Mouse (Mus musculus) mature B cell (primary cell): ENCODE data around the gene Cela1.

Source experiments
- in situ Hi-C: fragments of 300-500 bp; cut with MboI; formaldehyde crosslinking; loops from 2 replicates; pipeline ENCODE4 v1.14.3; 2019

The Cela1 gene

DNA sequence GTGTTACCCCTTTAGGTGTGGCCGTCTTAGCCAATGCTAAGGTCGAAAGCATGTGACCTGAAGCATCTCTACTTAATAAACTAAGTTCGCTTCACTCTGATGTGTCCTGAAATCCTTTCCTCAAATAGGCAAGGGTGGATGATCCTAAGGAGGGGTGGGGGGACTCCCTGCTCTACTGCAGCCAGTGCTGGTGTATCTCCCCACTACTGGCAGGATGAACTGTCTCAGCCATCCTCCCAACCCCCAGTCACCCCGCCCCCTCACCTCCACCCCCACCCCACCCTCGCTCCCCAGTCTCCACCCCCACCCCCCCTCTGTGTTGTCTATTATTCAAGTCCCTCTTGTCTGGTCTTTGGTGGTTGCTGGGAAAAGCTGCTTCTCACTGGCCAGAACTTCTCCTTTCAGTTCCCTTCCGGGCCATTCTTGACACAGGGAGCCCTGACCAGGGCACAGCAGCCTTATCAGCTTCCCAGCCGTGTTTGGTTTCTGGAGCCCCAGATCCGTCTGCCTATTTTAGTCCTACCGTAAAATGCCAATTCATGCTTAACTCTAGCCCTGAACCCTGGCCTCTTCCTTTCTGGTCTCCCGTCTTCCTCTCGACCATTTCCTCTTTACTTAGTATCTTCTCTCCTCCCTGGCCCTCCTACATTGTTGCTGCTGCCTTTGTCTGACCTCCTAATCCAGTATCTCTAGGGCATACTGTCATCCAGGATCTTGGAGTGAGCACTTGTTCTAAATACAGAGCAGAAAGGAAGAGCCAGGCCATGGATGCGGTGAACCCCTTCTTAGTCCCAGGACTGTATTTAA lies 13.9 kb downstream of the Cela1 start:
- in situ Hi-C loops = loop anchor here (10.0 kb wide), 1 partner anchor 139 kb away; no protein-coding TSS in a partner anchor

DNA sequence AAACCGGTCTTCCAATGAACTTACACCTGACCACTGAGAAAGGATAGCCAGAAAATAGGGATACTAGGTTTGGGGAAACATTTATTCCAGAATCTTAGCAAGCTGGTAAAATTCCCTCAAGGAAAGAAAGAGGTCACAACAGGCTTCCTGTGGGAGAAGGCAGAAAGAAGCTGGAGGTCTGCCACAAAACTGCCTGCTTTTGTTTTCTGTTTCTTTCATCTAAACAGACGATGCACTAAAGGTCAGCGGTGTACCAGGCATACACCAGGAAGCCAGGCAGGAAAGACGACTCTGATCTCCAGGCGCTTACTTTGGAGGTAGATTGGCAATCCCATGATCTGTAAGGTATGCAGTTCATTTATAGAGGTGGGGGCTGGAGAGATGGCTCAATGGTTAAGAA lies 16.9 kb downstream of the Cela1 start:
- in situ Hi-C loops = loop anchor here (10.0 kb wide), 1 partner anchor 136 kb away; no protein-coding TSS in a partner anchor

DNA sequence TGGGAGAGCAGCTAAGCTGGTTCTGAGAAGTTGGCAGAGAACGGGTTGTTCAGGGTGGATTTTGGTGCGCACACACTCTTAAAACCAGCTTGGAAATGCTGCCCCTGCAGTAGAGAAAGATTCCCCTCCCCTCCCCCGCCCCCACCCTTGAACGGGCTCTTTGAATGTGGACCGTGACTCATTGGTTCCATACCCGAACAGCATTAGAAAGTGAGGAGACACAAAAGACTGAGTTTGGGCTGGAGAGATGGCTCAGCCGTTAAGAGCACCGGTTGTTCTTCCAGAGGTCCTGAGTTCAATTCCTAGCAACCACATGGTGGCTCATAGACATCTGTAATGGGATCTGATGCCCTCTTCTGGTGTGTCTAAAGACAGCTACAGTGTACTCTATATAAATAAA lies 17.7 kb downstream of the Cela1 start:
- in situ Hi-C loops = loop anchor here (10.0 kb wide), 1 partner anchor 135 kb away; no protein-coding TSS in a partner anchor

DNA sequence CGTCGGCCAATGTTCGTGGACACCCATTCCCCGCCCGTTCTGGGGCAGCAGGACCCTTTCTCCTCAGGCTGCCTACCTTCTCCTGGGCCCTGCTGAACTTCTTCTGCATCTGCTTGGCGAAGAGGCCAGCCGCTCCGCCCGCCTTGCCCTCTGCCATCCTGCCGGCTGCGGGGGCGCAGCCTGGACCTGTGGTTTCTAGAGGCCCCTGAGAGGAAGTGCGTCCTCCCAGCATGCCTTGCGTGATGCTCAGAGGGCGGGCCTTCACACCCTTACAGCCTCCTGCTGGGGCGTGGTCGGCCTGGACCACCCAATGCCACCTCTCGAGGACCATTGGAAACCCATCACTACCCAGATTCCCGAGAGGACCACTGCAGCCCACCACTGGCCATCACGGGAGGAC lies 18.4 kb downstream of the Cela1 start, which contains the start of gene Bin2:
Bin2 (minus strand) TSS at position 217 of the 400 bp plus-strand sequence.
- in situ Hi-C loops = no loop called here

DNA sequence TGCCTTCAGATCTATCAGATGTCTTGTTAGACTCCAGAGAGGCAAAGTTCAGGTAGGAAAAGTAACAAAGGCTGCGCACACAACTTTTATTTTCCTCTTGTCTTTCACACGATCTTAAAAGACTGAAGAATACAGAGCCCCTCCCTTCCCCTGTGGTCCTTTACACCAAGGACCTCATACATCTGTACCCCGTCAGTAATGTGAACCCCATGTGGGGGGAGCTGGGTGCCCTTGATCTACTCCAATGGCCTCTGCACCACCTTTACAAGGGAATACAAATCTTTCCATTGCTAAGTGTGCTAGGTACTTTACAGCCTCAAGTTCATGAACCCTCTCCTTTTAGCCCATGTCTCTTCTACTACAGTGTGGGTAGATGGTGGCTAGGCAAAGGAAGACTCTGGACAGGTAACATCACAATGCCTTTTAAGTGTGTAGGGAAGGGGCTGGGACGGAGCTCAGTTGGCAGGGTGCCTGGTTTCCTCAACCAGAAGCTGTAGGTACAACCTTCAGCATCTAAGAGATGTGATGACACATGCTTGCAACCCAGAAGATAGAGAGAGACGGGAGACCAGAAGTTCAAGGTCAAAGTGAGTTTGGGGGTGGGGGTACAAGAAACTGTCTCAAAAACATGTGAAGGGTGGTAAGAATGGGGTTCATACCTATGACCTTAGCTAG lies 19.7 kb downstream of the Cela1 start:
- in situ Hi-C loops = no loop called here

DNA sequence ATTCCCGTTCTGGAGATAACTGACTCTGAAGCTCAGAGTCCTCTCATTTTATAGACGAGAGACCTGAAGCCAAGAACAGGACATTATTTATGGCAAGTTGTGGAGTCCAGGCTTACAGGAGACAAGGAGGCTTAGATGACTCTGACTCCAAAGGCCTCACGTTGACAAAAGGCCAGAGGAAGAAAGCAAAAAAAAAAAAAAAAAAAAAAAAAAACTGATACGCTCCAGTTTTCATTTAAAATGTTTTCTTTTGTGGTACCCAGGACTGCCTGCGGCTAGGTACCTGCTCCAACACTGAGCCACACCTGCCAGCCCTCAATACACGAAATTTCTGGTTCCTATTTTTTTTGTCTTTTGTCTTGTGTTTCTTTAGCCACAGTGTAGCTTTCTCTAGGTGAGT lies 20.3 kb downstream of the Cela1 start:
- in situ Hi-C loops = no loop called here

DNA sequence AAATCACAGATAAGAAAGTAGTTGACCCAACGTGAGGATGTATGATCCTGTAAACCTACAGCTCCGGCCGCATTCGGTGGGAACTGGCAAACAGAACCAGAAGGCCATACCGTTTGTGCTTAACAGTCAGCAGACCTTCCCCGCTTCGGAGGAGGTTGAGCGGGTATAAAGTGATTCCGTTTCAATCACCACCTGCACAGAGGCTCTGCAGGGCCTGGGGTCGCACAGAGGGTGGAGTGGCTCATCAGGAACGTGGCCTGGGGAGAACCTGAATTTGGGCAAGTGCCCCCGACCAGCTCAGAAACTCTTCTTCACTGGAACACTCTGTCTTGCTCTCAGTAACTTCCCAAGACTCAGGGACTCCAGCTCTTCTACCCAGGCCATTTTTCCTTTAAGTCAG lies 20.9 kb downstream of the Cela1 start:
- in situ Hi-C loops = no loop called here

DNA sequence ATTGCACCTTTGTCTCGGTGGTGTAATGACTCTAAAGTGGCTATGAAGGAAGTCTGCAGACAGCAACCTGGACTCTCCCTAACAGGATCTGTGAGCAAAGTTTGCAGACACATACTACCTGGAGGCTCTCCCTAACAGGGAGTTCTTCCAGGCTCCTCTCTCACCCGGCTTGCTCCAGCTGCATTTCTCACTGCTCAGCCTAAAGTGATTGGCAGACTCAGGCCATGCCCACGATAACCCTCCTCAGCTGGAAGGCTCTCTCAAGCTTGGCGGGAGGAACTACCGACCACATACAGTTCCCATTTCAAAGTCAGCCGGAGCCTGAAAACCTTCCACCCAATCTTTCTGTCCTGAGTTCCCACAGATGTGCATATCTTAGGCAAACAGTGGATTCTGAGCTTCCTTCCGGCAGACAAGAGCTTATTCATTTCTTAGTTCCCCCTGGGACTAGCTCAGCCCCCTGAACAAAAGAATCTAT lies 21.5 kb downstream of the Cela1 start:
- in situ Hi-C loops = no loop called here

DNA sequence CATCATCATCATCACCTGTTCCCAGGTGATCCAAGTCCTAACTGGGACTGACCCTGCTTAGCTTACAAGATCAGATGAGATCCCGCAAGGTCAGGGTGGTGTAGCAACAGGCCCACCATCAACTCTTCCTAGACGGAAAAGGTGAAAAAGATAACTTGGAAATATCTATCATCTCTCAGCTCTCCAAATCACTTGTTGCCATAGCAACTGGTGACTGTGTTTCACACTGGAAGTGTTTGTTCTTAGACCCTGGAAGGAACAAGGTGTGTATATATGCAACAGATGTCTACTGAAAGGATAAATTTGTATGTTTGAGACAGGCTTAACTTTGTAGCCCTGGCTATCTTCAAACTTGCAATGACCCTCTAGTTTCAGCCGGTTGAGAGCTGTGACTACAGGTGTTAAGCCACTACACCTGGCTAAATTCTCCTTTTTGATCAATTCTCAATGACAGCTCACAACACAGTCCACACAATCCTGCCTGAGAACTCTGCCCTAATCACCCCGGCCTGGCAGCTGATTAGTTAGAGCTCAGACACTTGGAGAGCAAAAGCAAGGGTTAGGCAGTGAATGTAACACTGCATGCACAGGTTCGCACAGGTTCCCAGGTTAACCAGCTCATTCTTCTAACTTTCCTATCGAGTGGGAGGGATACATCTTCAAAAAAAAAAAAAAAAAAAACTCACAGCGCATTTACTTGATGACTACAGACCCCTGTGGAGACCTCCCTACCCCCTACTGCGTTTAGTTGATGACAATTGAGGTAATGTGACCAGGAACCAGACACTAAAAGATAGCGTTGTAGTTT lies 22.1 kb downstream of the Cela1 start:
- in situ Hi-C loops = no loop called here

DNA sequence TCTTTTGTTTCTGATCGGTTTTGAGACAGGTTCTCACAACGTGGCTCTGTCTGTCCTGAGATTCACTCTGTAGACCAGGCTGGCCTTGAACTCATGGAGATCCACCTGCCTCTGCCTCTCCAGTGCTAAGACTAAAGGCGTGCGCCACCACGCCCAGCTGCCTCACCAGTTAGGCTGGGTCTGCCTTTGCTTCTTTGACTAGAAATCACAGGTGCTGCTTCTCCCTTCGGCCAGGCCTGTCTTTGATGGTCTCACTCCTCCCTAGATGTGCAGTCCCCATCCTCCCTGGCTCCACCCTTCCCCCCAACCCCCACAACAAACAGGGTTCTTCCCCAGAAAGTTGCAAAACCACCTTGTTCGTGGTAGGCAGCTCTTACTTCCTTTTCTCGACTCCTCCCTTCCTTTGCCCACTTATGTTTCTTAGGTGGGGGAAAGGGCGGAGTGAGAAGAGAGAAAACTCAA lies 22.9 kb downstream of the Cela1 start:
- in situ Hi-C loops = no loop called here

DNA sequence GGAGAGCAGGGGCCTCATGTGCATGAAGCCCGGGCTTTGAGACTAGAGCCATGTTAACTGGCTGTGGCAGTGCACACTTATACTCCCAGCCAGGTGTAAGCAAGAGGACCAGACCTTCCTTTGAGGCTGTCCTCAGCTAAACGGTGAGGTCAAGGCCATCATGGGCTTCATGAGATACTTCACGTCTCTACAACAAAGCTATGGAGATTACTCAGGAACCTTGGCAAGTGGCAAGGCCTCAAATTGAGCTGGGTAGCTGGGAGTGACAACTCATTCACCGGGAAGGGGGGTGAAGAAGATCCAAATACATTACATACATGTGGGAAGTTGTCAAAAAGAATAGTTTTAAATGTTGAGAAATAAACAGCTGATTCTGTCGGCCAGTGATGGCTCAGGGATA lies 26.9 kb downstream of the Cela1 start:
- in situ Hi-C loops = no loop called here

DNA sequence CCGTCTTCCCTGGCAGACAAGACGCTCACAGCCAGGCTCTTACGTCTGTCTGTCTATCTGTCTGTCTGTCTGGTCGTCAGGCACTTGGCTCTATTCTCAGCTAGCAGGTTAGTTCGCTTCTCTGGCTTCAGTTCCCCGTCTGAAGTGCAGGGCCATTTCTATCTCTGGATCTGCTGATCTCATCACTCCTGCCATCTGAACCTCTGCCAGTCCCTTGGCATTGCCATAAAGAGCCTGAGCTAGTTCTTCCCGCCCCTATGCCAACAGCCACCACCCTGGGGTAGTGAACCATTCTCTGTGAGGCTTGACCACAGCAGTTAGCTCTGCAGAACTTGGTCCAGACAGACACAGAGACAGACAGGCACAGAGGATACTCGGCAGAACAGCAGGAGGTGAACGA lies 27.4 kb downstream of the Cela1 start:
- in situ Hi-C loops = no loop called here

DNA sequence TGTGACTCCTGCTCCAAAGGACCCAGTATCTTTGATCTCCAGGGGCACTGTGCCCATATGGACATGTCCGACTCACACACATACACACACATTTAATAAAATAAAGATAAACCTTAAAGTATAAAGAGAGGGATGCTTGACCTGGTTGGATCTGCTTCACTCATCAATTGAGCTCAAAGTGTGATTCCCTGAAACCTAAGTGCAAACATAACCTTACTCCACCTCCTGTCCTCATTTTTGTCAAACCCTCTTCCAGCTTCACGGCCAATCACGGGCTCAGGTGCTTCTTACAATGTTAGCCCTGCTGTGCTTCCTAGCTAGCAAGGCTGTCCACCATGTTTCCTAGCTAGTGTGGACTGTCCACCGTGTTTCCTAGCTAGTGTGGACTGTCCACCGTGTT lies 32.5 kb downstream of the Cela1 start:
- in situ Hi-C loops = no loop called here

DNA sequence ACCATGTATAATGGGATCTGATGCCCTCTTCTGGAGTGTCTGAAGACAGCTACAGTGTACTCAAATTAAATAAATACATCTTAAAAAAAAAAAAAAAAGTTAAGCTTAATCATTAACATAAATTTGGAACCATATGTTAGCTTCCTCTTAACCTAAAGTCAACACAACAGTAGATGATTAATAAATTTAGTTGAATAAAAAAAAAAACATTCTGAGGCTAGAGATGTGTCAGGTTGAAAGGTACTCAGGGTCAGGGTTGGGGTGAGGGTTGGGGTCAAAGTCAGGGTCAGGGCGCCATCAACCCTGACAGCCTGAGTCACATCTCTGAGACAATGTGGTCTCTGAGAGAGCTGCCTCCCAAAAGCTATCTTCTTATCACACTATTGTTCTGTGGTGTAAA lies 33.5 kb downstream of the Cela1 start:
- in situ Hi-C loops = no loop called here

DNA sequence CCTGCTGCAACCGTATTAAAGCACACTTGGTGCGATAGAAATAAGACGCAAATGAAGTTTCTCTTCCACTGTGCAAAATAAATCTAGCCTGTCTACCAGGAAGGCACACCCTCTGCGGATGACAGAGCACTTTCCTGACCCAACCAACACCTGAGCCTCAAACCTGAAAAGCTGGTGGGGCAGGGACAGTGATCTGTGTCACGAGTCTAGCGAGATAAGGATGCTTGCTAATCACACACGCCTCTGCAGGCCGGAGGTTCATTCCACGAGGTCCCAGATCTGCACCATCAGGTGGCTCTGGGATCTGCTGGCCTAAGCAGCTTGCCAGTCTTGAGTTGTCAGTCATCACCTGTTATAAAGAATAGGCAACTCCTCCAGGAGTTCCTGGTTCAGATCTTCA lies 36.1 kb downstream of the Cela1 start:
- in situ Hi-C loops = no loop called here

DNA sequence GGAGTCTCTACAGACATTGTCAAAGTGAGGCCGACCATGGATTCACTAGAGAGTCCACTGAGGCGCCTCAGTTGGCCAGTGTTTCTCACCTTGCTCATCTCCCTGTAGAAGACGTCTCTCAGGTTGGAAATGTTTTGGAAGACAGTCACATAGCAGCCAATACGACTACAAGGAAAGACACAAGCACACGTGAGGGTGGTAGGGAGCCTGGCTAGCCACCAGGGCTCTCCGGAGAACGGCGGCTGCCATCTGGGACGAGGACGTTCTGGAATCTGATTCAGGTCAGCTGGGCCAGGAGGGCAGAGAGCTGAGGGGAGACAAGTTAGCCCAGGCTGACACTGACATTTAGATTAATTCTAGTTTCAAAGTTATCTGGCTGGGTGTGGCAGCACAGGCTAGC lies 37.6 kb downstream of the Cela1 start:
- in situ Hi-C loops = no loop called here

DNA sequence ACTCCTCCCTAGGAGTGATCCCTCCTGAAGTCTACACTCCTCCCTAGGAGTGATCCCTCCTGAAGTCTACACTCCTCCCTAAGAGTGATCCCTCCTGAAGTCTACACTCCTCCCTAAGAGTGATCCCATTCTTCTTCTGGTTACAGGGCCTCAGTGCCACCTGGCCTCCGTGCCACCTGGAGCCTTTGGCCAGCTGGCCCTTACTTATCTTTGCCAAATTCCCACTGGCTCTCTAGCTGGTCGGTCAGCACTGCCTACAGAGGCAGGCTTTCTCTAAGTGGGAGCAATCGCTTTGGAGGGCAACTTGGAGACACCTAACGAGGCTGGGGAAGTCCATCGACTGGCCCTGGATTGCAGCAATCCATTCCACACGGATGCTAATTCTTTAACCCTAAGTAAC lies 41.6 kb downstream of the Cela1 start:
- in situ Hi-C loops = no loop called here

DNA sequence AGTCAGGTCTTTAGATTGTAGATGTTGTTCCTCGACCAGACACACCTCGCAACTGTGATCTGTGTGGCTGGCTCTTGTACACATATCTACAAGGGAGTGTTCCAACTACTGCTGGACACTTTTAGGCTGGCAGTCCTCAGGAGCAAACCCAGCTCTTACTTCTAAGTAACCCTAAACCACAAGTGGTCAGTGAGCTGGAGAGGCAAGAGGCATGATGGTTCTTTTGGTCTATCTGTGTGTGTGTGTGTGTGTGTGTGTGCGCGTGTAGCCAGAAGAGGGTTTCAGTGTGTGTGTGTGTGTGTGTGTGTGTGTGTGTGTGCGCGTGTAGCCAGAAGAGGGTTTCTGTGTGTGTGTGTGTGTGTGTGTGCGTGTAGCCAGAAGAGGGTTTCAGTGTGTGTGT lies 45.3 kb downstream of the Cela1 start:
- in situ Hi-C loops = no loop called here

DNA sequence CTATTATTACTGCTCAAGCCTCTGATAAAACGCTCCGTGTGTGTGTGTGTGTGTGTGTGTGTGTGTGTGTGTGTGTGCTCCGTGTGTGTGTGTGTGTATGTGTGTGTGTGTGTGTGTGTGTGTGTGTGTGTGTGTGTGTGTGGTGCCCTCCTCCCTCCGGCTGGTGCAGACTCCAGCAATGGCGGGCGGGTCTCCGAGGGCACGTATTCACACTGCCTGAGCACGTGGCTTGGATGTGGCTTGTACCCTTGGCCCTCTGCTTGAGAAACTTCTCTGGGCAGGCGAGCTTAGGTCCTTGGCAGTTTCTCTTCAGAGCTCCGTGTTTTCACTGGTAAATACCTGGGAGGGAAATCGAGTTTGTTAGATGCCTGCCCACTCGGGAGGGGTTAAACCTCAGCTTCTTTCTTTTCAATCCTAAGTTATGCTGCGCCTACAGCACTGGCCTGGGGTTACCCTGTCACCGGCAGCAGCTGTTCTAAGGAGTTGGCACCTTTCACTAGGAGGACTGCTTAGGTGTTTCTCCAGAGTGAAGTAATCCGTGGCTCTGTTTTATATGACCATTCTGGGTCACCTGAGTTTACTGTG lies 46.4 kb downstream of the Cela1 start:
- in situ Hi-C loops = no loop called here

DNA sequence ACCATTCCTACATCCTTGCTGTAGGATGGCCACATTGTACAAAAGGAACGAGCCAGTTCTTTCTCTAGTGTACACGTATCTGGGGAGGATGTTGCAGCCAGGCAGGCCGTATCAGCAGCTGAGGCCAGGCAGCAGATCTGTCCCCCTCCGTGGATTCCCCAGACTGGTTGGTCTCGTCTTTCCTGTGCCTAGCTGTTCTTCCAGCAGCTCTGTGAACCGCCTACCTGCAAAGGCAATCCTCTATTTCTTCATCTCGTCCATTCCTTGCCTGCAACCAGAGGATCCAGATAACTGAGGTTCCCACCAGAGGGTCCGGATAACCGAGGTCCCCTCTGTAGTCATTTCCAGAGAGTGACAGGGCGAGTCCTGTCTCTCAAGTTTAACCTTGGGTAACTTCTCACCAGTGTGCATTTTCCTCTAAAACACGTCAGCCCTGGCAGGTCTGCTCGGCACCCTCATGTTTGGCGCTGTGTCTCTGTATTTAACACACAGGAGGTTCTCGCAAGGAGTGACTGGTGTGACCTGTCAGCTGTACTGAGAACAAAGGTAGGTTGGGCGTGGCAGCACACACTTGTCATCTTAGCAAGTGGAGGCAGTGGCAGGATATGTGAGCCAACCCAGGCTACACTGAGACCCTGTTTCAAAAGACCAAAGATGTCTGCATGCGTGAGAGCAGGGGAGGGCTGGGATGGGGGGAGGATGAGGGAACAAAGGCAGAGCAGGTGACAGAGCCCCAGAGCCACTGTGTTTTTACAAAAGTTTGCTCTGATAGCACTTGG lies 47.6 kb downstream of the Cela1 start:
- in situ Hi-C loops = no loop called here

DNA sequence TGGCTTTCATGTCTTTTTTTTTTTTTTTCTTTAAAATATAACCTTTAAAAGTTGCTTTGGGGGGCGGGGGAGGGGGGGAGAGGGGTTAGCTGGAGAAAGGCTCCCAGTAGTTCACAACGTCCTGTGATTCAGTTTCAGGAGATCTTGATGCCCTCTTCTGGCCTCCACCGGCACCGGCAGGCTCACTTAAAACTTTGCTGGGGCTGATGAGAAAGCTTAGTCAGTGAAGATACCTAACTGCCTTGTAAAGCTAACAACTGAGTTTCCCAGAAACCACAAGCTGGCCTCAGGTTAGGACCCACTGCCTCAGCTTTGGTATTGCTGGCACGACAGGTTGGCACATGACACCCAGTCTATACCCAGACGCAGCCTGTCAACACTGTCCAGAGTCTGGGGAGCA lies 50.1 kb downstream of the Cela1 start:
- in situ Hi-C loops = no loop called here
